Mouse (Mus musculus) gastrocnemius, postnatal 25 days (tissue): ENCODE measurements around the gene Magi2. TPM values are rescaled to one million over a fixed set of nuclear protein-coding genes. Genes with fewer than 3 reads are reported as not detected.

Experiments
- DNase-seq: peaks from one replicate; pipeline ENCODE4 v3.0.0; 2022
- total RNA-seq, 2 experiments: library from RNA; stranded (reverse); gene quantifications; 1 replicate in 1 of 2; 2 replicates in 1 of 2; pipeline ENCODE4 v1.2.3; 2021

The Magi2 gene
- total RNA-seq, 2 experiments from 2014 or later, result 1.6 to 2.0 TPM

DNA sequence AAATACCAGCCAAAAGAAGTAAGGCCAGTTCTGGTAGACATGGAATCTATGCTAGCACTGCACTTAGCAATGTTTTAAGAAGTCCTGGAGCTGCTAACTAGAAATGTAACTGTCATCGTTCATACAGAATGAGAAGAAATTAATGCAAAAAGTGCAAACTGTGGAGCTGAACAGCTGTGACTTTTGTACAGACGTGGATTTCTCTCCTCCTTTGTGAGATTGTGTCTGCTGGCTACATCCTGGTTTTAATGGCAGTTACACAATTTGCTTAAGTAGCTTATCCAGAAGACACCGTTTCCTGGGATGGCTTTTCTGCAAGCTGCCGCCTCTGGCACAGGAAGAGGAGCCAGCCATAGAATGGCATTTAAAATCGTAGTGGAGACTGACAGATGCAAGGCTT is 1136.4 kb downstream of the Magi2 start:
- DNase-seq, result no peak

DNA sequence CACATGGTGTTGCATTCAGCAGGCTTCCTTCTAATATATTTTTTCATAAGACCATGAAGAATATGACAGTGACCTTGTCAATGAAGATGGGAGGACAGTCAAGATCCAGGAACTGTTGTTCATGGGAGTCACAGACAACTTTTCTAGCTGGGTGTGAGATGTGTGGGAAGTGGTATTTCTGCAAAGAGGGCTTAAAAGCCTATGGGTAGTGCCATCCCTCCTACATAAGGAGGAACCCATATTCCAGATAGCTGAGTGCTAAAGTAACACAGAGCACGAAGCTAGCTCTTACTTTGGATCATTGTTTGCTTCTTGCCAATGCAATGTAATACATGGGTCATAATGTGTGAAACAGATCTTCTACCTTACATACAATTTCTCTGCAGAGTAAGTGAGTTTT is 1146.8 kb downstream of the Magi2 start:
- DNase-seq, result no peak

- DNase-seq, result no peak
These were observed 1151.4 kb downstream of the Magi2 start for GRCm38 (mm10) chr5:20378071-20378800.

DNA sequence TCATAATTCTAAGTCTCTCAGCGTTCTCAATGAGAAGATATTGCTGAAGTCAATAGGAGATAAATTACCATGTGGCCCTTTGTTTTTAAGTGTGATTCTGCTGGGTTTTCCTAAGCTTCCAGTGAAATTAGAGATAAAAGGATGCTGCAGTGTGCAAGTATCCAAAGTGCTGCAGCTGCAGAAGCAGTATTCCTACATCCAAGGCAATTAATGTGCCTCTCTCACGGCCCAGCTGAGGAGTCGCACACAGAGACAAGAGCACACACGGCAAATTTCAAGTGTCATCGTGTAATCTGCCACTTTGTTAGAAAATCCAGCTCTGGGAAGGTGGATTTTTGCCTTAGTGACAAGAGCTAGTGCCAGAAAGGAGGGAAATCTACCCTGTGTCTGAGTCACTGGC is 1177.7 kb downstream of the Magi2 start:
- no peak for DNase-seq

- DNase-seq, result no peak
These were observed 1179.8 kb downstream of the Magi2 start for GRCm38 (mm10) chr5:20406626-20407025.

DNA sequence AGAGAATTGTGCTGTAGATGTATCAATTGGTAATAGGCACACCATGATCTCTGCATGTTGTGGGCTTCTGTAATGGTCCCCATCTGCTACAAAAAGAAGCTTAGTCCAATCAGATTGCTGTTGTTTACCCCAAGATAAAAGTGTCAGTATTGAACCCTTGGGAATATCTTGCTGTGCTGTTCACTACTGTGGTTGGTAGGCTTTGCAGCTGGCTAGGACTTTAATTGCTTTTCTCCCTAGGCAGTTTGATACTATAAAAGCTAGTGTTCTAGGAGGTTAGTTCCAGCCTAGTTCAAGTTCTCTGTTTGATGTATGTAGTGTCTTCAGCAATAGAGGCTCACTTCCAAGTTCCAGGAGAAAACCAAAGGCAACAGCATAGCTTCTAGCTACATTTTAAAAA is 1188.5 kb downstream of the Magi2 start:
- no peak for DNase-seq

DNA sequence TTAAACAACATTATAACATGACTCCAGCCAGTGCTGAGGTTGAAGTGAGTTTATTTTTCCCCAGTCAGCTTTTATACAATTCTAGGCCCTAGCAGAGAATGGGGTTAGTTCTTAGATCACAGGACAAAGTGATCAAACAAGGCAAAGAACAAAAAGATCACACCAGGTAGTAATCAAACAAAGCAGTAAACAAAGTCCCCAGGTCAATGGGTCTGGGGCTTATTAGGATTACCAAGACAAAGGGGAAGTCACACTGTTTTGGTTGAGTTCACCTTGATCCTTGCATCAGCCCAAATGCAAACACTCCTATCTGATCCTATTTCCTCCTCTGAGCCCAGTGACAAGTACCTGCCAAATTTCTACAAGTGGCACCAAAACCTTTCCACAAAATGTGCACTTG is 1190.5 kb downstream of the Magi2 start:
- DNase-seq, result no peak

DNA sequence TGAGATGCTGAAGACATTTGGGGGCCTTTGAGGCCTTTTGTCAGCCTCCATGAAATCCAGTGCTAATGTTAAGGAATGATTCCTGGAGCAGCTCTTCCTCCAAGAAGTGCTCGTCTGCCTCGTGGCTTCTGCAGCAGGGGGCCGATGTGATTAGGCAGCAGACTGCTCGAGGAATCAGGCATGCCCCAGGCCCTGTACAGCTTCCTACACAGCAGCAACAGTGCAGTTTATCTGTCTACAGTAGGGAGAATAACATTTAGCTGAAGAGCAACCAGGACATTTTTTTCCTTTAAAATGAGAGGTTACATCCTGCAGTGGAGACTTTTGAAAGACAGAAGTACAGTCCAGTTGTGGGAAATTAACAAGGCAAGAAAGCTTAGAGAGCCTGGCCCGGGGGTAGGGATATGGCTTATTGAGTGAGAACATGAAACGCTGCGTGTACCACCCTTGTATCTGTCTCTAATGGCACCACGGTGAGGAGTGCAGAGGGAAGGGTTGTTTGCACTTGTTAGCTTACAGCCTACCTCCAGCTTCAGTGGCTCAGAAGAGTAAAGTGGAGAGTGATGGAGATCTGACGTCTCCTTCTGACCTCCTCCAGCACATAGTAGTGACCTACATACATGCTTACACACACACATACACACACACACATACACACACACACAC is 1205.4 kb downstream of the Magi2 start:
- no peak for DNase-seq

GRCm38 (mm10) chr5:20446471-20447174 is 1219.8 kb downstream of the Magi2 start:
- DNase-seq, result no peak

- DNase-seq, result no peak
These were observed 1229.3 kb downstream of the Magi2 start for GRCm38 (mm10) chr5:20456106-20456505.

DNA sequence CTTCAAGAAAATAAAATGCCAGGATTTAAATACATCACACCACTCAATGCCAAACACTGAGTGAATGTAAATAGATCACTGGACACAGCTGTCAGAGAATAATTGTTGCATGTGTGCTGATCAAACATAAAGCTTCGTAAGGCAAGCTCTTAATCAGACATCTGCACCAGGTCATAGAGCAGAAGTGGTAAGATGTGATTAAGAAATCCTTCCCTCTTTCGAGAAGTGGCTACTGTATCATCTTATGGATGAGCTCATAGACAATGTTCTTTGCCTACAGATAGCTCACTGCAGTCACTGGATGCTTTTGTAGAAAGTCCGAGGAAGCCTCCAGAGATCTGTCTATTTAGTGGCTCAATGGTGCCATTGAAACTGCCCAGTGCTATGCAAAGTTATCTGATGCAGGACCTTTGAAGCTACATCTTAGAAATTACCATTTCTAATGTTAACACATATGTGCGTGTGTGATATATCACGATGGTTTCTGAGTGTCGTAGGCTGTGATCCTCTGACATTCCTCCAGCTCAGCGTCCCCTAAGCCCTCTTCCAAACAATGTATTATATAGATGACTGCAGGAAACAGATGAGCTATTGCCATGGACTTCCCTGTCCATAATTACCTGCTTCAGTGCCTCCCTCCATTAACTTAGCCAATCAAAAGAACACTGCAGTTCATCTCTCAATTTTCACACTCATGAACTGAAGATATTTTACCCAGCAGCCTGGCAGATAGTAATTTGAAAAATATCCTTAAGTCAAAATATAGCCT is 1231.1 kb downstream of the Magi2 start:
- no peak for DNase-seq

GRCm38 (mm10) chr5:20461709-20462108 is 1234.9 kb downstream of the Magi2 start:
- no peak for DNase-seq

DNA sequence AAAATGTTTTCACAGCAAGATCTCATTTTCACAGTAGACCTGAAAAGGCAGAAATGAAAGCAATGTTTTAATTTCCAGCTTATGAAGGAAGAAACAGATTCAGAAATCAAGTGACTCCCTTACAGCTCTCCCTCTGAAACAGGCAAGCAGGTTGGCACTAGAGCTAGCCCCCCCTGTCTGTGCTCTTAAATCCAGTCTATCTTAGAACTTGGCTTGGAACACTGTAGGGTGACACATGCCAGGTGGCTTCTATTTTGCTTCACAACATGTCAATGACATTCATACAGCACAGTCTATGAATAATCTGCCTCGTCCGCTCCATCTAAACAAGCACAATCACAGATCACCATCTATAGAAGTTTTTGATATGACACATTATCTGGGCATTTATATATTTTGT is 1235.5 kb downstream of the Magi2 start:
- no peak for DNase-seq

DNA sequence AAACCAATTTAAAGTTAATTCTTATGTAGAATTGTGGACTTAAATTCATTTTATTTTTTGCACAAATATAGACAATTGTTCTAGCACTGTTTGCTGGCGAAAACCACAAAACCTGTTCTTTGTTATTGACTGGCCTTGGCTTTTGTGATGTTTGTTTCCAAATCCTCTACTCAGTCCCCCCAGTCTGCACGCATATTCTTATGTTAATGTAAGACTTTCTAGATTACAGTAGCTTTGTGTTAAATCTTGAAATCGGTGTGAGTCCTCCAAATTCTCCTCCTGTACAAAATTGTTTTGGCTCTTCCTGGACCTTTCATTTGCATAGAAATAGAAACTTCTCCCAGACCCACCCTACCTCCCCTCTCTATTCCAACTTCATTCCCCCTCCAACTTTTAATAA is 1242.9 kb downstream of the Magi2 start:
- no peak for DNase-seq

GRCm38 (mm10) chr5:20470466-20470865 is 1243.6 kb downstream of the Magi2 start:
- DNase-seq, result peak; percentile 9

GRCm38 (mm10) chr5:20484505-20484904 is 1257.7 kb downstream of the Magi2 start:
- no peak for DNase-seq

- no peak for DNase-seq
These were observed 1265.1 kb downstream of the Magi2 start for GRCm38 (mm10) chr5:20491911-20492310.

- no peak for DNase-seq
These were observed 1265.8 kb downstream of the Magi2 start for GRCm38 (mm10) chr5:20492679-20493078.

DNA sequence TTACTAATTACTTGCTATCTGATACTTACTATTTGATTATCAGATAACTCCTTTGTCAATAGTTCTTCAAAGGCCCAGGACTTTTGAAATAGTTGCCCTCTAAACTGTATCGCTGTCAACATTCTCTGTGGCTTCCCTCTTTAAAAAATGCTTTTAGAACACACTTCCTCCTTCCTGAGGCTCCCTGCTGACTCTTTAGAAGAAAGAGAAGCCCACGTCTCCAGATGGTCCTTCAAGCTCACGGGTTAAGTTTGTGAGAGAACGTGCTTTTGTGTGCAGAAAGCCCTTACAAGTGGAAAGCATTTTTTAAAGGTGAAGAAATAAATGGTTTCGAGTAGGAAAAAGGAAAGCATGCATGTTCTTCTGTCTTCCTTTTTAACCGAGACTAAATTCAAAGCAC is 1267.2 kb downstream of the Magi2 start:
- DNase-seq, result no peak

- DNase-seq, result no peak
These were observed 1270.1 kb downstream of the Magi2 start for GRCm38 (mm10) chr5:20496924-20497323.

DNA sequence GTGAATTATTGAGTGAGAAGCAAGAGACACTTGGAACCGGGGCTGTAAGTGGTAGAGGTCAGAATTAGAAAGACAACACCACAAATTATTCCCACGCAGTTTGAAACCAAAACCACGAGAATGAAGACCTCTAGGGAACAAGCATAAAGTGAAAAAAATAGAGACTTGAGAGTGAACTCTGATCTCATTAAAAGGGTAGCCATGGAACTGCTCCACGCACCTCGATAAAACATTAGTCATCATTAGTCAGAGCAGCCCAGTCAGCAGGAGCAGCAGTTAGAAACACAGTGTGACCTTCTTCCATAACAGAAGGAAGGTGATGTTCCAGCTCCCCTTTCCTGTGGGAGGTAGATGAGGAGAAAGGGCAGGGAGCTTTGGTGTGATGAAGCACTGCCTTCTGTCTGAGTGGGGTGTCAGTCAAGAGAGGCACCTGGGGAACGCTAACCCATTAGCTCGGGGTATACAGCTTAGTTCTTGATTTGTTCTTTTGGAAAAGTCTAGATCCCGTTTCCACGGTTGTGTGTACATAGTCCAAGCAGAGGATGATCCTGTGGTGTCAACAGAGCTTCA is 1272.3 kb downstream of the Magi2 start:
- no peak for DNase-seq

- DNase-seq, result no peak
These were observed 1281.8 kb downstream of the Magi2 start for GRCm38 (mm10) chr5:20508609-20509008.
